Mouse (Mus musculus): Measurements from ENCODE around the gene Il22ra2. TPM values are rescaled to one million over a fixed set of nuclear protein-coding genes. Genes with fewer than 3 reads are reported as not detected.

The Il22ra2 gene
- 0.11 TPM in 1 of 2 replicates, not detected in the other for polyA plus RNA-seq (2012; rRNA removed)

DNA sequence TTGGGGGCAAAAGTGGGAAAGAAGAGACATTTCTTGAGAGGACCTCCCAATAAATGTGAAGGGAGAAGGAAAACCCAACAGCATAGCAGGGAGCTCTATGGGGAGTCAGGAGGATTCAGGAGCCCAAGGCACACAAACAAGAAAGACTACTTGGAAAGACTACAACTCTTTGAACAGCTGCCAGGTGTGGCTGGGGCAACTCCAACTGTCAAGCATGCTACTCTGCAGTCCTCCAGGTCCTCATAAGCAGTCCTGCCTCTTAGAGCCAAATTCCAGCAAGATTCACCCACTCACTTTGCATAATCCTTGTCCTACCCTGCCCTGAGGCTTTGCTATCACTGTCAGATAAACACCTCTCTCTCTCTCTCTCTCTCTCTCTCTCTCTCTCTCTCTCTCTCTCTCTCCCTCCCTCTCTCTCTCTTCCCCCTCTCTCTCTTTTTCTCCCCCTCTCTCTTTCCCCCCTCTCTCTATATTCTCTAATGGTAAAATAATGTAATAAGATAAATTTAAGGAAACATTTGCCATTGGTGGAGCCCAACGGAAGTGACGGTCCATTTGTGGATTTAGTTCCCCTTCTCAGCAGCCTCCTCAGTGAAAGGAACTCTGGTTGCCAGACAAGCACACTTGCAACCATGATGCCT is at the start of gene Il22ra2:
TSS of gene Il22ra2 (plus strand) at position 591 of the 641 bp plus-strand sequence.
- H3K36me3 ChIP-seq (ENCODE audit: control insufficient read depth, insufficient read depth, low read length): no peaks in the 10 kb centered on the region
- DNase-seq: no peak
- WGBS: 94% methylated on average over 2 of the region's 2 CpGs

DNA sequence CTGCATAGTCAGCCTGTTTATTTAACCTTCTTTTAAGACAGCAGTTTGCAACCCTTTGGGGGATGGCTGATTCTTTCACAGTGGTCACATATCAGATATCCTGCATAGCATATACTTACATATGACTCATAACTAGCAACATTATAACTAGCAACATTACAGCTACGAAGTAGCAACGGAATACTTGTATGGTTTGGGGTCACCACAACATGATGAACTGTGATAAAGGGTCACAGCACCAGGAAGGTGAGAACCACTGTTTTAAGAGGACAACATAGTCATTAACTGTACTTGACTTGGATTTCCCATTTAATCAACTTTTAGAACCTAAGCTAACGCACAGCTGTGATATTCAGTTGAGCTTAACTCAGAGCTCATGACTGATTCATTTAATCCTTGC is 44.2 kb upstream of the Il22ra2 start:
- Histone ChIP-seq H3K4me3 (ENCODE audit: control insufficient read depth, insufficient read depth, low read length) (no peak overlapping the region), H3K27ac (ENCODE audit: control insufficient read depth, insufficient read depth, low read length) (no peak overlapping the region; the same call in 1 of the 2 replicates), H3K4me1 (replicated peaks; ENCODE audit: control insufficient read depth, insufficient read depth, low read length) (peaks cover 6% of the 10 kb centered on the region), H3K27me3 (ENCODE audit: control insufficient read depth, insufficient read depth, low read length) (no peaks in the 10 kb centered on the region), H3K36me3 (ENCODE audit: control insufficient read depth, insufficient read depth, low read length) (no peaks in the 10 kb centered on the region)
- 62% methylated on average over 3 of the region's 3 CpGs for WGBS
- no peak for TF ChIP-seq CTCF (IDR thresholded peaks at IDR 0.05; ENCODE audit: borderline replicate concordance, control insufficient read depth, extremely low read depth, insufficient read depth, low read length, poor library complexity)
- no peak for TF ChIP-seq POLR2A (IDR thresholded peaks at IDR 0.05; ENCODE audit: control insufficient read depth, extremely low read depth, insufficient read depth, low read length, poor library complexity)
- no peak for DNase-seq

More for the DNA sequence above, at the start of gene Il22ra2:
- Histone ChIP-seq H3K27me3 (ENCODE audit: control insufficient read depth, insufficient read depth, low read length) (no peaks in the 10 kb centered on the region), H3K4me3 (ENCODE audit: control insufficient read depth, insufficient read depth, low read length) (no peak within 1 kb of the TSS), H3K27ac (ENCODE audit: control insufficient read depth, insufficient read depth, low read length) (no peak within 1 kb of the TSS), H3K4me1 (replicated peaks; ENCODE audit: control insufficient read depth, insufficient read depth, low read length) (peaks cover 15% of the 10 kb centered on the region)
- no peak for TF ChIP-seq CTCF (IDR thresholded peaks at IDR 0.05; ENCODE audit: borderline replicate concordance, control insufficient read depth, extremely low read depth, insufficient read depth, low read length, poor library complexity)
- TF ChIP-seq POLR2A (IDR thresholded peaks at IDR 0.05; ENCODE audit: control insufficient read depth, extremely low read depth, insufficient read depth, low read length, poor library complexity): no peak

DNA sequence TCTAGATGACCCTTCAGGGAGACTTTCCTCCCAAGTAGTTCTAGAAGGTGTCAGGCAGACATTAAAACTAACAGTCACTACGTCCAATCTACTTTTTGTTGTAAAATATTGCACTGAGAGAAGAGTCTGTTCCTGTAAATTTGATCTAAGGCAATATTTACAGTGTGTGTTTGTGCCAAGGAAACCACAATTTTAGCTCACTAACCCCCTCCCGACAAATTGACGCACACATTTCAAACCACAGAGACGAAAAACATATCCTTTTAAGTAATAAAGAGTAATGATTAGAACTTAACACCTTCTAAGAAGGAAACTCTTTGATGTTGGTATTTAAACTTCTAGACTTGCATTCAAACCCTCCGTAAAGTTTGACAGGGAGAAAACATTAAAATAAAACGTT is 43.8 kb upstream of the Il22ra2 start:
- no peak overlapping the region for H3K4me3 ChIP-seq (ENCODE audit: control insufficient read depth, insufficient read depth, low read length)
- no peaks in the 10 kb centered on the region for H3K36me3 ChIP-seq (ENCODE audit: control insufficient read depth, insufficient read depth, low read length)
- H3K27me3 ChIP-seq (ENCODE audit: control insufficient read depth, insufficient read depth, low read length): no peaks in the 10 kb centered on the region
- TF ChIP-seq CTCF (IDR thresholded peaks at IDR 0.05; ENCODE audit: borderline replicate concordance, control insufficient read depth, extremely low read depth, insufficient read depth, low read length, poor library complexity): no peak
- TF ChIP-seq POLR2A (IDR thresholded peaks at IDR 0.05; ENCODE audit: control insufficient read depth, extremely low read depth, insufficient read depth, low read length, poor library complexity): no peak
- H3K27ac ChIP-seq (ENCODE audit: control insufficient read depth, insufficient read depth, low read length): no peak overlapping the region; the same call in 1 of the 2 replicates
- peaks cover 7% of the 10 kb centered on the region for H3K4me1 ChIP-seq (replicated peaks; ENCODE audit: control insufficient read depth, insufficient read depth, low read length)
- no peak for DNase-seq
- 12% methylated on average over 6 of the region's 6 CpGs for WGBS

DNA sequence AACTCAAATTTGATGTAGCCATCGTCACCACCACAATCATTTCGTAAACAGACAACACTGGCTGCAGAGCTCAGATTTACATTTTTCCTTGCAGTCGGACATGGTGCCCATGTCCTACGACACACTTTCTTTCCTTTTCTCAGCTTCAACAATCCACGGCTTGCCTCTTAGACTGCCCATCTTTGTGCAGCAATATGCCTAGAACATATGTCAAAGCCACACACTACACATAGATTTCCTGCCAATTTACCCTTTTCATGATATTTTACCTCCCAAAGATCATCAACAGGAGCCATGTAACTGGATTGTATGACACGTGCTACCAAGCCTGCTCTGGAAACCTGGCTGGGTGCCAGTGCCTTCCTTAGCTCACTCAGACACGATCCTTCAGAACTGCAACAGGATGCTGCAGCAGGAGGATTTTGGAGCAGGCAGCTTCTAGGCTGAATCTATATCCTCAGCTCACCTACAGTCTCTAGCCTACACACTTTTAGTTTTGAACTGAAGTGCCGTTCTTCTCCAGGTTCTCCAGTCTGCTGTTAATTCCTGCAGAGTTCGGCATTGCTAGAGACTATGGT is 43.3 kb upstream of the Il22ra2 start:
- TF ChIP-seq CTCF (IDR thresholded peaks at IDR 0.05; ENCODE audit: borderline replicate concordance, control insufficient read depth, extremely low read depth, insufficient read depth, low read length, poor library complexity) (no peak), POLR2A (IDR thresholded peaks at IDR 0.05; ENCODE audit: control insufficient read depth, extremely low read depth, insufficient read depth, low read length, poor library complexity) (no peak)

DNA sequence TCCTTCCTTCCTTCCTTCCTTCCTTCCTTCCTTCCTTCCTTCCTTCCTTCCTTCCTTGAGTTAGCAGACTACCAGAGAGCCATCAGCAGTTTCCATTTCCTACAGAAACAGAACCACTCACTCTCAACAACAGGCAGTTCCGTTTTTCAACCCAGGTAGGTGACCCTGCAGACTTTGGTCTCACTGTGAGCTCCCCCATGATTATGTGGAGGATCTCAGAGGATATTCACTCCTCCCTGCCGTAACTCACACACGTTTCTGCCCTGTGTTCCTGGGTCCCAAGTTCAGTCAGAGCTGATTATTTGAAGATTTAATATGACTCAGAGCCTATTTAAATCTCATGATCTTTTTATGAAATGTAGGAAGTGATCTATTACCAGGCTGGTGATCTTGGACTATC is 41.1 kb upstream of the Il22ra2 start:
- DNase-seq: no peak
- Histone ChIP-seq H3K27me3 (ENCODE audit: control insufficient read depth, insufficient read depth, low read length) (no peaks in the 10 kb centered on the region), H3K4me3 (ENCODE audit: control insufficient read depth, insufficient read depth, low read length) (no peak overlapping the region), H3K27ac (ENCODE audit: control insufficient read depth, insufficient read depth, low read length) (no peak overlapping the region), H3K36me3 (ENCODE audit: control insufficient read depth, insufficient read depth, low read length) (no peaks in the 10 kb centered on the region), H3K4me1 (replicated peaks; ENCODE audit: control insufficient read depth, insufficient read depth, low read length) (peaks cover 21% of the 10 kb centered on the region)
- WGBS: 93% methylated on average over 3 of the region's 3 CpGs
- no peak for TF ChIP-seq POLR2A (IDR thresholded peaks at IDR 0.05; ENCODE audit: control insufficient read depth, extremely low read depth, insufficient read depth, low read length, poor library complexity)
- no peak for TF ChIP-seq CTCF (IDR thresholded peaks at IDR 0.05; ENCODE audit: borderline replicate concordance, control insufficient read depth, extremely low read depth, insufficient read depth, low read length, poor library complexity)

More for the DNA sequence above, 43.3 kb upstream of the Il22ra2 start:
- DNase-seq: no peak
- peak overlapping the region; percentile 61 for H3K27ac ChIP-seq (ENCODE audit: control insufficient read depth, insufficient read depth, low read length)
- H3K4me1 ChIP-seq (replicated peaks; ENCODE audit: control insufficient read depth, insufficient read depth, low read length): peaks cover 10% of the 10 kb centered on the region
- WGBS: 40% methylated on average over 9 of the region's 9 CpGs
- H3K4me3 ChIP-seq (ENCODE audit: control insufficient read depth, insufficient read depth, low read length): no peak overlapping the region
- H3K27me3 ChIP-seq (ENCODE audit: control insufficient read depth, insufficient read depth, low read length): no peaks in the 10 kb centered on the region
- H3K36me3 ChIP-seq (ENCODE audit: control insufficient read depth, insufficient read depth, low read length): no peaks in the 10 kb centered on the region

DNA sequence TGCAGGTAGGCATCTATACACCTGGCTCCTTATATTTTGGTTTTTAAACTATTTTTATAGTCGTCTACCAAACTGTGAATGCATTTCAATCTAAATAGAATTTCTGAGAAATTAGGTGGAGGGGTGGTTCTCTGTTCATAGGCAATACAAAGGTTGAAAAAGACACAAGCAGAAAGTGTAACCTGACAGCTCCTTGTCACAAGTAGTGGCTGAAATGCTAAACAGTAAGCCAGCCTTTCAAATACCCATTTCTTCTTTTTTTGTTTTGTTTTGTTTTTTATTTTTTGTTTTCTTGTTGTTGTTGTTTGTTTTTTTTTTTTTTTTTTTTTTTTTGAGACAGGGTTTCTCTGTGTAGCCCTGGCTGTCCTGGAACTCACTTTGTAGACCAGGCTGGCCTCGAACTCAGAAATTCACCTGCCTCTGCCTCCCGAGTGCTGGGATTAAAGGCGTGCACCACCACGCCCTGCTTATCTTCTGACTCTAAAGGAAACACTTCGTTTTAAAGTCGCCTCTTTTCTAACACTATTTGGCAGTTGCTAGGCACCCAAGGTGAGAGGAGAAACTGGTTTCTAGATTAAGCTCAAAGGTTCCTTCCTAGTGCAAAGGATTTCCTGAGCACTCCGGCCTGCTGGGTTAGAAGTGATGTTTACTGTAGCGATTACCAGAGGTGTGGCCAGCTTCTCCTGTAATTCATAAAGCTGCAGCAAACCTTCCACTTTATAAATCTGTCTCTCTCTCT is 39.8 kb upstream of the Il22ra2 start:
- no peaks in the 10 kb centered on the region for H3K36me3 ChIP-seq (ENCODE audit: control insufficient read depth, insufficient read depth, low read length)
- H3K27ac ChIP-seq (ENCODE audit: control insufficient read depth, insufficient read depth, low read length): peak overlapping the region; percentile 73
- H3K4me1 ChIP-seq (replicated peaks; ENCODE audit: control insufficient read depth, insufficient read depth, low read length): peaks cover 25% of the 10 kb centered on the region
- H3K27me3 ChIP-seq (ENCODE audit: control insufficient read depth, insufficient read depth, low read length): no peaks in the 10 kb centered on the region
- peak; percentile 54 for DNase-seq
- H3K4me3 ChIP-seq (ENCODE audit: control insufficient read depth, insufficient read depth, low read length): no peak overlapping the region
- 18% methylated on average over 9 of the region's 9 CpGs for WGBS
- TF ChIP-seq POLR2A (IDR thresholded peaks at IDR 0.05; ENCODE audit: control insufficient read depth, extremely low read depth, insufficient read depth, low read length, poor library complexity): no peak
- TF ChIP-seq CTCF (IDR thresholded peaks at IDR 0.05; ENCODE audit: borderline replicate concordance, control insufficient read depth, extremely low read depth, insufficient read depth, low read length, poor library complexity): no peak

Measured in thymus, adult 2 months (tissue).